13 mouse cellular contexts compared by ENCODE assay signal in the genomic region with DNA sequence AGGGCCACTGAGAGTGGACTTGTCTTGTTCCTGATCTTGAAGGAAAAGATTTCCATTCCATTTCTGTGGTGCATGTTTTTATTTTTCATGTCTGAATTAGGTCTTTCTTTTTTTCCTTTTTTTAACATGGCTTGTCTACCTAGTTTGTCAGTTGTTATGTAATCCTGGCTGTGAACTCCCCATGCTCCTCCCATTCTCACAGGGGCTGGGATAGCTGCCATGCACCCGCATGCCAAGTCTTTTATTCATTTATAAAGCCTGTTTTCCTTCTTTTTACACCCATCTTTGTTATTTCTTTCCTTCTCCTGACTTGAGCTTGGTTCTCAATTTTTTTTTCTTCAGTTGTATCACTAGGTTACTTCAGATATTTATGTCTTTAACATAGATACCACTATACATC.
DNase-seq lines count a peak whose midpoint lies in the region; ATAC-seq lines count a peak whose summit lies in the region.
"Had no signal": no experiment of that assay in that cellular context is flagged by ENCODE, and none has a peak within 500 bp of the region (broad histone marks: within the 10 kb centered on the region; RNA-seq: fewer than 3 reads in every experiment).

No protein-coding gene starts in this region.

- H3K4me1 ChIP-seq in heart, embryonic 11.5 days (ENCODE audit: control insufficient read depth, insufficient read depth, low read length): peaks cover 13% of the 10 kb centered on the region
- peaks cover 3% of the 10 kb centered on the region; the same call in 1 of the 2 replicates for H3K4me1 ChIP-seq in embryonic facial prominence, embryonic 10.5 days

- H3K27ac ChIP-seq in heart, embryonic 11.5 days (ENCODE audit: low read depth, low read length): no peak overlapping the region
- H3K27ac ChIP-seq in embryonic facial prominence, embryonic 10.5 days (replicated peaks): no peak overlapping the region
- H3K27ac ChIP-seq: embryonic facial prominence, embryonic 13.5 days; kidney, postnatal 0 days; macrophage had no signal

- no peak overlapping the region for H3K4me2 ChIP-seq in heart, embryonic 11.5 days
- H3K4me2 ChIP-seq: embryonic facial prominence, embryonic 13.5 days had no signal

- intact Hi-C loops in heart, postnatal 25 days (cut with DNase I): no loop called here

- H3K9me3 ChIP-seq in heart, embryonic 11.5 days (replicated peaks; ENCODE audit: control insufficient read depth, low read length): no peaks in the 10 kb centered on the region
- no peaks in the 10 kb centered on the region for H3K9me3 ChIP-seq in embryonic facial prominence, embryonic 10.5 days
- H3K9me3 ChIP-seq: embryonic facial prominence, embryonic 13.5 days; G1E had no signal

- no peak for ATAC-seq in heart, embryonic 11.5 days (replicated peaks; ENCODE audit: insufficient number of reproducible peaks, low FRiP score, low TSS enrichment)

- no peaks in the 10 kb centered on the region for H3K36me3 ChIP-seq in heart, embryonic 11.5 days (ENCODE audit: control insufficient read depth, insufficient read depth, low read length)
- H3K36me3 ChIP-seq in embryonic facial prominence, embryonic 10.5 days (replicated peaks): no peaks in the 10 kb centered on the region
- H3K36me3 ChIP-seq: embryonic facial prominence, embryonic 13.5 days; G1E had no signal

- 79% methylated on average over 1 of the region's 1 CpGs for WGBS in heart, embryonic 11.5 days (ENCODE audit: insufficient replicate concordance)
- WGBS in embryonic facial prominence, embryonic 10.5 days: 73% methylated on average over 1 of the region's 1 CpGs

- peak; percentile 22 for DNase-seq in adrenal gland, postnatal 25 days
- no peak for DNase-seq in adrenal gland, postnatal 4 days (ENCODE audit: low spot score in 2 of 2)
- DNase-seq in heart, adult 8-10 months (ENCODE audit: low spot score): peak; percentile 23
- peak; percentile 32 for DNase-seq in 3T3-L1 (ENCODE audit: low read depth, low spot score)
- DNase-seq in heart, postnatal 25 days (ENCODE audit: low spot score): peak; percentile 45
- DNase-seq in embryonic facial prominence, embryonic 10.5 days (ENCODE audit: low spot score): no peak
- DNase-seq in left cerebral cortex, adult 11 months (ENCODE audit: low spot score): no peak
- DNase-seq: cerebellum, adult 8-10 months had no signal

- H3K4me3 ChIP-seq in heart, embryonic 11.5 days (ENCODE audit: low read depth, low read length): no peak overlapping the region
- H3K4me3 ChIP-seq in embryonic facial prominence, embryonic 10.5 days: no peak overlapping the region
- H3K4me3 ChIP-seq: embryonic facial prominence, embryonic 13.5 days had no signal

- H3K9ac ChIP-seq in heart, embryonic 11.5 days (ENCODE audit: low read depth, low read length): no peak overlapping the region
- H3K9ac ChIP-seq: embryonic facial prominence, embryonic 13.5 days had no signal

- no peaks in the 10 kb centered on the region for H3K27me3 ChIP-seq in heart, embryonic 11.5 days (ENCODE audit: control insufficient read depth, insufficient read depth, low read length)
- no peaks in the 10 kb centered on the region for H3K27me3 ChIP-seq in embryonic facial prominence, embryonic 10.5 days (replicated peaks; ENCODE audit: low read depth, poor library complexity, severe bottlenecking)
- H3K27me3 ChIP-seq: embryonic facial prominence, embryonic 13.5 days had no signal

Comparison
In these comparisons a context has a peak if more than half of its experiments do, and no peak if none do; other contexts are left out.
1. DNase-seq: peak in adrenal gland, postnatal 25 days (single experiment), heart, adult 8-10 months (single experiment), 3T3-L1 (single experiment) and heart, postnatal 25 days (single experiment); none in adrenal gland, postnatal 4 days (0 of 2), embryonic facial prominence, embryonic 10.5 days (single experiment) and left cerebral cortex, adult 11 months (single experiment).